Mouse (Mus musculus): Measurements from ENCODE around the gene Micall1.

GRCm38 (mm10) chr15:79141566-79141917, 32.8 kb downstream of the Micall1 start:
- TF ChIP-seq CTCF (IDR thresholded peaks at IDR 0.05; ENCODE audit: low read depth): no peak
- no peak for TF ChIP-seq EP300 (optimal IDR thresholded peaks at IDR 0.05)

All from stomach, postnatal 0 days (tissue).